Mouse (Mus musculus) ES-Bruce4 (cell line): ENCODE measurements at regions not wholly inside any gene's neighbourhood (a gene's known extent, or its start where the extent isn't known, plus 50 kb on each side); places are given as distances from the start of the nearest gene placed in this dataset.

Experiments used
- H3K27ac ChIP-seq: 2 replicates; pipeline ENCODE4 v1.5.1; 2012; ENCODE audit warnings: low read length, inconsistent platforms; ENCODE audit not compliant: insufficient read depth
- H3K27me3 ChIP-seq: 2 replicates; pipeline ENCODE4 v1.6.1; 2012; ENCODE audit warnings: mild to moderate bottlenecking, low read length, inconsistent platforms; ENCODE audit not compliant: control insufficient read depth, poor library complexity, insufficient read depth, severe bottlenecking
- H3K36me3 ChIP-seq: 2 replicates; pipeline ENCODE4 v1.6.1; 2012; ENCODE audit warnings: inconsistent platforms, mild to moderate bottlenecking, low read length, moderate library complexity; ENCODE audit not compliant: control insufficient read depth, poor library complexity, insufficient read depth, severe bottlenecking
- H3K4me1 ChIP-seq: one replicate; pipeline ENCODE4 v1.8.1; 2011; ENCODE audit warnings: low read length; ENCODE audit not compliant: control insufficient read depth, insufficient read depth
- H3K4me3 ChIP-seq: 2 replicates; pipeline ENCODE4 v1.5.1; 2011; ENCODE audit warnings: low read depth, mild to moderate bottlenecking, low read length
- H3K9ac ChIP-seq: 2 replicates; pipeline ENCODE4 v1.6.1; 2012; ENCODE audit warnings: low read depth, mild to moderate bottlenecking, inconsistent platforms; ENCODE audit not compliant: poor library complexity, severe bottlenecking
- H3K9me3 ChIP-seq: replicated peaks from 2 replicates; pipeline ENCODE4 v1.6.1; 2012; ENCODE audit warnings: mild to moderate bottlenecking, low read length, inconsistent platforms; ENCODE audit not compliant: control insufficient read depth, poor library complexity, insufficient read depth, severe bottlenecking
- CTCF ChIP-seq: IDR thresholded peaks from one replicate; pipeline ENCODE4 v1.8.1; 2011; ENCODE audit warnings: low read depth, low read length
- EP300 ChIP-seq: IDR thresholded peaks from 2 replicates; pipeline ENCODE4 v1.6.1; 2011; ENCODE audit warnings: low read depth, low read length; ENCODE audit not compliant: insufficient read depth
- POLR2A ChIP-seq: IDR thresholded peaks from one replicate; pipeline ENCODE4 v1.8.1; 2011; ENCODE audit warnings: low read length; ENCODE audit not compliant: insufficient read depth

DNA sequence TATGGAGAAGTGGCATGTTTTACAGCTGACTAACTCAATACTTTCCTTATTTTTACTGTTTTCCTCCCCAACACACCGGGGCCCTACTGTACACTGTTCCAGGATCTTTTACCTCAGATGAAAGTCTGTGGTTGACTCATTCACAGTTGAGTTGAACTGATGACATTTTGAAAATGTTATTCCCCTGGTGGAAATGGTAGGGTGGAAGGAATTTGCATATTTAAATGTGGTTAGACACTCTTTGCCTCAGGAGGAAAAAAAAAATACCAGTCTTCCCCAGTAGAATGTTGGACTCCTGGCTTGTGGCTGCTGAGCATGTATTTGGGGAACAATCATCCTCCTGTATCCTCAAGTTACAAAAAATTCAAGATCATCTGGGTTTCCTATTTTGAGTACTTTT lies 159.7 kb upstream of the Vwde start:
- H3K36me3 ChIP-seq = no peaks in the 10 kb centered on the region
- H3K4me3 ChIP-seq = no peak overlapping the region
- TF ChIP-seq EP300 (no peak), CTCF (no peak), POLR2A (no peak)
- H3K27ac ChIP-seq = no peak overlapping the region
- H3K4me1 ChIP-seq = no peaks in the 10 kb centered on the region
- peaks cover 31% of the 10 kb centered on the region for H3K9me3 ChIP-seq
- no peak overlapping the region for H3K9ac ChIP-seq
- H3K27me3 ChIP-seq = no peaks in the 10 kb centered on the region

DNA sequence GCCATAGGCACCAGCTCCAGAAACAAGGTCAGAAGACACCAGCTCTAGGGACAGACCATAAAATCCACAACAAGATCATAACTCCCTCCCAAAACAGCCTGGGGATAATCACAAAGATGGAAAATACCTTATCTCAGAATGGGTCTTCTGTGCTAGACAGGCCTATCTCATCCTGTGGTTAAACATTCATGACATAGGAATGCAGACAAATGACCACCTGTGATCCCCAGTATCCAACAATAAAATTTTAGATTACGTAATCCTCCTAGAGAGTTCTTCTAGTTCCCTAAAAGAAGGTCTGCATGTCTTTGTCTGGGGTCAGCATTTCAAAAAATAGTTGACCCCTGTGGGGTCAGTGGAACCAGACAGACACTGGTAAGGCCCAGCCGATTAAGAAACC lies 158.4 kb upstream of the Vwde start:
- TF ChIP-seq POLR2A = no peak
- TF ChIP-seq EP300 = no peak
- no peak for TF ChIP-seq CTCF
- Histone ChIP-seq H3K36me3 (no peaks in the 10 kb centered on the region), H3K9me3 (peaks cover 31% of the 10 kb centered on the region), H3K4me1 (no peaks in the 10 kb centered on the region), H3K9ac (no peak overlapping the region), H3K27ac (no peak overlapping the region), H3K4me3 (no peak overlapping the region), H3K27me3 (no peaks in the 10 kb centered on the region)

- TF ChIP-seq POLR2A (no peak), EP300 (no peak), CTCF (no peak)
- Histone ChIP-seq H3K4me3 (no peak overlapping the region), H3K27ac (no peak overlapping the region), H3K9me3 (peaks cover 21% of the 10 kb centered on the region), H3K36me3 (no peaks in the 10 kb centered on the region), H3K4me1 (no peaks in the 10 kb centered on the region), H3K27me3 (no peaks in the 10 kb centered on the region), H3K9ac (no peak overlapping the region)
Measured at GRCm38 (mm10) chr6:13380819-13381218, 156.1 kb upstream of the Vwde start.

- Histone ChIP-seq H3K4me1 (no peaks in the 10 kb centered on the region), H3K36me3 (no peaks in the 10 kb centered on the region), H3K9me3 (peaks cover 11% of the 10 kb centered on the region; the same call in 1 of the 2 replicates), H3K27ac (no peak overlapping the region), H3K9ac (no peak overlapping the region), H3K27me3 (no peaks in the 10 kb centered on the region), H3K4me3 (no peak overlapping the region)
- TF ChIP-seq EP300 (no peak), CTCF (no peak), POLR2A (no peak)
Measured at GRCm38 (mm10) chr6:13379727-13380126, 155.0 kb upstream of the Vwde start.

DNA sequence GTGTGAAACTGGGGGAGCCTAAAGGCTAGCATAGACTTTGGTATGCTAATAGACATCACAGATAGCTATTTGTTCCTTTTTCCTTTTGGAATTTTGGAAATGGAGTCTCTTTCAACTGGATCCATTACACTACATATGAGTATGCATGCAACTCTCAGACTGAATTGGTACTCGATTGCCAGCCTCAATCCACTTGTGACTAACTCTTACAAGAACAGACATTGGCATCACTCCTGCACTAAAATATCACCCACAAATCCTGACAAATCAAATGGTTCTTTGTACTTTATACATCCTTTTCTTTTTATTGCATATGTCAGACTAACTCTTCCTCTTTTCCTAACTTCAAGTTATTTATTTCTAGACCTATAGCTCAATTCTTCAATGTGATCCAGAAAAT lies 149.1 kb upstream of the Vwde start:
- TF ChIP-seq POLR2A (no peak), EP300 (no peak), CTCF (no peak)
- Histone ChIP-seq H3K9me3 (no peaks in the 10 kb centered on the region), H3K27me3 (no peaks in the 10 kb centered on the region), H3K27ac (no peak overlapping the region), H3K9ac (no peak overlapping the region), H3K4me1 (no peaks in the 10 kb centered on the region), H3K36me3 (no peaks in the 10 kb centered on the region), H3K4me3 (no peak overlapping the region)

DNA sequence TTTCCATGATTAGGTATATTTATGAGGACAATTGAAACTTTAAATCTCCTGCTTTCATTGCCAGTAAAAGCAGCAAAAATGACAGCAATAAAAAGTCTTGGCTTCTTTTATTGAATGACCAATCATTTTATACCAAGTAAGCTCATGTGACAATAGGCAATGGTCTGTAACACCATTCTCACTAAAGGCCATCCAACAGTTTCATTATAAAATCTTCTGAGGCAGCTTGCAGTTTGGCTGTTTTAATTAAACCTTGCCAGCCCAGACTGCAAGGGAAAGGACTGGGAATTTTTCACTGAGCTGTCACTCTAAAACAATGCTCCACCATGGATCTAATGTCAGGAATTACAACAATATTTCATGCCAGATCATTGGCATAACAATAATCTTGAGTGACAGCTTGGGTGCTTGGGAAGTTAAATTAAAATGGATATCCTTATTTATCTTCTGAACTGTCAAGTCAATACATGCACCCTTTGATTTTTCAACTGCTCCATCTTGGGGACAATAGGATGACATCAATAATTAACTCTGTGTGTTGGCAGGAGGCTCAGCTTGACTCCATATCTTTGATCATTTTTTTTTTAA lies 145.0 kb upstream of the Vwde start:
- Histone ChIP-seq H3K36me3 (no peaks in the 10 kb centered on the region), H3K4me3 (no peak overlapping the region), H3K4me1 (no peaks in the 10 kb centered on the region), H3K9me3 (no peaks in the 10 kb centered on the region), H3K9ac (no peak overlapping the region), H3K27me3 (no peaks in the 10 kb centered on the region), H3K27ac (no peak overlapping the region)
- TF ChIP-seq CTCF (no peak), EP300 (no peak), POLR2A (no peak)
